Mouse (Mus musculus) liver, embryonic 14.5 days (tissue): Measurements from ENCODE around the gene Ankrd13b. TPM values are rescaled to one million over a fixed set of nuclear protein-coding genes. Genes with fewer than 3 reads are reported as not detected.

ENCODE experiments used
- ATAC-seq: fragments of 200-750 bp; cut with Nextera tagmentation; 2 replicates; pipeline ENCODE4 v1.8.0; 2017; ENCODE audit warnings: moderate number of reproducible peaks, mild to moderate bottlenecking, moderate library complexity; ENCODE audit not compliant: insufficient read depth
- DNase-seq, 3 experiments: peaks; one replicate each; pipeline ENCODE4 v3.0.0-alpha.2; 2012 to 2013; ENCODE audit warnings: low read depth in 3 of 3, low spot score in 3 of 3
- H3K27ac ChIP-seq: fragments of 300-500 bp; sonication (generic); 2 replicates; pipeline ENCODE4 v1.5.1; 2014; ENCODE audit warnings: moderate library complexity, mild to moderate bottlenecking, control low read depth, inconsistent platforms
- H3K27me3 ChIP-seq: fragments of 300-500 bp; sonication (generic); 2 replicates; pipeline ENCODE4 v1.6.1; 2014; ENCODE audit warnings: mild to moderate bottlenecking, low read length, moderate library complexity; ENCODE audit not compliant: control insufficient read depth, insufficient read depth
- H3K36me3 ChIP-seq: fragments of 300-500 bp; sonication (generic); replicated peaks from 2 replicates; pipeline ENCODE4 v1.6.1; 2014; ENCODE audit warnings: low read depth; ENCODE audit not compliant: control insufficient read depth, insufficient read depth
- H3K4me1 ChIP-seq, 2 experiments: fragments of 200-500 bp in 1 of 2; fragments of 300-500 bp in 1 of 2; sonication (generic) in 1 of 2; replicated peaks; 2 replicates each; pipeline ENCODE4 v1.6.1; 2012 to 2014; ENCODE audit warnings: antibody characterized with exemption in 1 of 2, inconsistent platforms in 1 of 2, low read length in 1 of 2; ENCODE audit not compliant: control insufficient read depth in 2 of 2, insufficient read depth in 2 of 2
- H3K4me2 ChIP-seq: fragments of 300-500 bp; sonication (generic); 2 replicates; pipeline ENCODE4 v1.6.1; 2014; ENCODE audit warnings: low read depth, mild to moderate bottlenecking, control low read depth, moderate library complexity
- H3K4me3 ChIP-seq, 2 experiments: fragments of 200-500 bp in 1 of 2; fragments of 300-500 bp in 1 of 2; sonication (generic) in 1 of 2; 2 replicates each; pipeline ENCODE4 v1.5.1; 2012 to 2014; ENCODE audit warnings: low read depth in 2 of 2, low read length in 2 of 2, mild to moderate bottlenecking in 2 of 2, control low read depth in 1 of 2, inconsistent platforms in 1 of 2, moderate library complexity in 1 of 2; ENCODE audit not compliant: insufficient read depth in 1 of 2
- H3K9ac ChIP-seq: fragments of 300-500 bp; sonication (generic); replicated peaks from 2 replicates; pipeline ENCODE4 v1.6.1; 2014; ENCODE audit warnings: mild to moderate bottlenecking, control low read depth, moderate library complexity
- H3K9me3 ChIP-seq: fragments of 300-500 bp; sonication (generic); 2 replicates; pipeline ENCODE4 v1.6.1; 2016; ENCODE audit warnings: low read length, mixed read lengths; ENCODE audit not compliant: control insufficient read depth
- CTCF ChIP-seq: IDR thresholded peaks from 2 replicates; pipeline ENCODE4 v1.5.1; 2016; ENCODE audit warnings: antibody characterized with exemption, low read depth, control low read depth
- EP300 ChIP-seq: IDR thresholded peaks from 2 replicates; pipeline ENCODE4 v1.6.1; 2016; ENCODE audit warnings: antibody characterized with exemption, low read depth
- WGBS: fragments of 180-500 bp; shearing (Covaris S2); extraction: QIAGEN DNeasy Blood & Tissue Kit; methylation state at CpG from one replicate; pipeline ENCODE4 v1.1.7; 2014; ENCODE audit not compliant: insufficient replicate concordance; 5-methylcytosine and 5-hydroxymethylcytosine counted together
- polyA plus RNA-seq, 2 experiments: library from polyadenylated mRNA; depleted of rRNA in 1 of 2; stranded (reverse) in 1 of 2; unstranded in 1 of 2; fragments of >200 nt; fragmentation: Nextera tagmentation in 1 of 2; extraction: Ambion mirVana in 1 of 2; gene quantifications; 2 replicates each; pipeline versions ENCODE4 v1.2.1 to v1.2.3; 2012 to 2014

The Ankrd13b gene
- polyA plus RNA-seq, 2 experiments, result 0.67 to 4.1 TPM

GRCm38 (mm10) chr11:77491502-77492291, 2.2 kb upstream of the Ankrd13b start:
- H3K9me3 ChIP-seq, result no peaks in the 10 kb centered on the region
- peak; percentile 19; the same call in 1 of the 2 replicates for ATAC-seq
- peak overlapping the region; percentile 31 to 82 for H3K4me3 ChIP-seq
- H3K4me1 ChIP-seq, result peaks cover 7 to 27% of the 10 kb centered on the region in 2 experiments; a peak in 3 of 4 replicates
- no peak for DNase-seq
- no peaks in the 10 kb centered on the region for H3K36me3 ChIP-seq
- H3K9ac ChIP-seq, result peak overlapping the region; percentile 71
- no peak overlapping the region for H3K27ac ChIP-seq
- WGBS, result 1% methylated on average over 23 of the region's 23 CpGs
- peak overlapping the region; percentile 82 for H3K4me2 ChIP-seq
- no peak for TF ChIP-seq CTCF
- TF ChIP-seq EP300, result no peak
- H3K27me3 ChIP-seq, result peaks cover 25% of the 10 kb centered on the region

- ATAC-seq (peak; percentile 40), DNase-seq (peak; percentile 54 to 68 (median 59))
- TF ChIP-seq EP300 (no peak), CTCF (peak; percentile 98)
- Histone ChIP-seq H3K4me1 (peaks cover 7 to 25% of the 10 kb centered on the region in 2 experiments; a peak in 3 of 4 replicates), H3K27ac (no peak overlapping the region), H3K9ac (no peak overlapping the region), H3K9me3 (no peaks in the 10 kb centered on the region), H3K4me2 (peak overlapping the region; percentile 82), H3K27me3 (peaks cover 25% of the 10 kb centered on the region), H3K4me3 (peak overlapping the region; percentile 18 to 20), H3K36me3 (no peaks in the 10 kb centered on the region)
- under 1% methylated on average over 13 of the region's 13 CpGs for WGBS
These were observed 1.6 kb upstream of the Ankrd13b start for GRCm38 (mm10) chr11:77491123-77491501.

GRCm38 (mm10) chr11:77490451-77490850, 973 bp upstream of the Ankrd13b start:
- Histone ChIP-seq H3K27ac (no peak overlapping the region), H3K4me3 (no peak overlapping the region), H3K27me3 (peaks cover 25% of the 10 kb centered on the region), H3K9ac (no peak overlapping the region), H3K4me1 (peaks cover 7 to 25% of the 10 kb centered on the region in 2 experiments; a peak in 3 of 4 replicates), H3K9me3 (no peaks in the 10 kb centered on the region), H3K4me2 (no peak overlapping the region; the same call in 1 of the 2 replicates), H3K36me3 (no peaks in the 10 kb centered on the region)
- WGBS, result 60% methylated on average over 6 of the region's 6 CpGs
- DNase-seq (no peak), ATAC-seq (no peak)
- TF ChIP-seq EP300 (no peak), CTCF (no peak)

- TF ChIP-seq EP300, result no peak
- no peak for TF ChIP-seq CTCF
- Histone ChIP-seq H3K36me3 (no peaks in the 10 kb centered on the region), H3K4me2 (peak overlapping the region; percentile 93), H3K9ac (peak overlapping the region; percentile 57), H3K4me1 (peaks cover 7 to 16% of the 10 kb centered on the region in 2 experiments; a peak in 3 of 4 replicates), H3K4me3 (peak overlapping the region; percentile 49 to 72), H3K27me3 (peaks cover 25% of the 10 kb centered on the region), H3K9me3 (no peaks in the 10 kb centered on the region), H3K27ac (no peak overlapping the region)
- ATAC-seq (no peak), DNase-seq (no peak)
- 5% methylated on average over 52 of the region's 55 CpGs for WGBS
These were observed 502 bp downstream of the Ankrd13b start for GRCm38 (mm10) chr11:77488771-77489581.

GRCm38 (mm10) chr11:77486798-77487197, 2.7 kb downstream of the Ankrd13b start:
- Histone ChIP-seq H3K9me3 (no peaks in the 10 kb centered on the region), H3K9ac (no peak overlapping the region), H3K4me1 (peaks cover 2 to 16% of the 10 kb centered on the region in 2 experiments; a peak in 3 of 4 replicates), H3K4me3 (no peak overlapping the region), H3K4me2 (no peak overlapping the region), H3K27ac (no peak overlapping the region), H3K27me3 (peaks cover 25% of the 10 kb centered on the region), H3K36me3 (no peaks in the 10 kb centered on the region)
- DNase-seq (no peak), ATAC-seq (no peak)
- WGBS, result 76% methylated on average over 5 of the region's 5 CpGs
- no peak for TF ChIP-seq CTCF
